Mouse (Mus musculus): ENCODE results near the gene Prkcb. TPM values are rescaled to one million over a fixed set of nuclear protein-coding genes. Genes with fewer than 3 reads are reported as not detected.

The Prkcb gene
- polyA plus RNA-seq, 1 experiment from 2014 or later, result 4.0 TPM

DNA sequence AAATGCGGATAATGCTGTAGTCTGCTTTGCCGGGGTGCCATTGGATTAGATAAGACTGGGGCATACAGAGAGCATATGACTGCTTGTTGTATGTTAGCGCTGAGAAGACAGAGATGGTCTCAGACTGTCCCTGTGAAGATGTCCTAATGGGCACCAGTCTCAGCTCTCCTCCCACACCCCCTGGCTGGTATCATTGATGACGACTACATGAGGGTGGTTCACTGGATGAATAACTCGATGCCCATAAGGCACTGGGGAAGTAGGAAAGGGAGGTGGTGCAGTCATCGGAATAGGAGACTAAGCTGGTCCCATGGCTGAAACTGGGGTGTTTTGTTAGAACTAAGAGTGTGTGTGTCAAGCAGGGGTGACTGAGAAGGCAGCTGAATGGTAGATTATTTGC, 14.0 kb downstream of the Prkcb start:
- Histone ChIP-seq H3K9ac (no peak overlapping the region), H3K27ac (replicated peaks) (no peak overlapping the region), H3K4me2 (no peak overlapping the region), H3K36me3 (replicated peaks) (no peaks in the 10 kb centered on the region), H3K9me3 (replicated peaks) (no peaks in the 10 kb centered on the region), H3K4me3 (replicated peaks) (no peak overlapping the region), H3K27me3 (no peaks in the 10 kb centered on the region), H3K4me1 (replicated peaks) (no peaks in the 10 kb centered on the region)
- ATAC-seq (ENCODE audit: insufficient read depth), result no peak
- 71% methylated on average over 6 of the region's 6 CpGs for WGBS (ENCODE audit: insufficient replicate concordance)

GRCm38 (mm10) chr7:122303988-122304387, 15.4 kb downstream of the Prkcb start:
- no peaks in the 10 kb centered on the region for H3K4me1 ChIP-seq (replicated peaks)
- no peak overlapping the region for H3K27ac ChIP-seq (replicated peaks)
- no peaks in the 10 kb centered on the region for H3K9me3 ChIP-seq (replicated peaks)
- no peak overlapping the region for H3K9ac ChIP-seq
- H3K4me3 ChIP-seq (replicated peaks), result no peak overlapping the region
- H3K36me3 ChIP-seq (replicated peaks), result no peaks in the 10 kb centered on the region
- no peak for ATAC-seq (ENCODE audit: insufficient read depth)
- H3K4me2 ChIP-seq, result no peak overlapping the region
- no peaks in the 10 kb centered on the region for H3K27me3 ChIP-seq
- 48% methylated on average over 3 of the region's 3 CpGs for WGBS (ENCODE audit: insufficient replicate concordance)

GRCm38 (mm10) chr7:122304521-122304920, 16.0 kb downstream of the Prkcb start:
- Histone ChIP-seq H3K36me3 (replicated peaks) (no peaks in the 10 kb centered on the region), H3K4me1 (replicated peaks) (no peaks in the 10 kb centered on the region), H3K9ac (no peak overlapping the region), H3K9me3 (replicated peaks) (no peaks in the 10 kb centered on the region), H3K27ac (replicated peaks) (no peak overlapping the region), H3K4me2 (no peak overlapping the region), H3K4me3 (replicated peaks) (no peak overlapping the region), H3K27me3 (no peaks in the 10 kb centered on the region)
- ATAC-seq (ENCODE audit: insufficient read depth), result no peak
- WGBS (ENCODE audit: insufficient replicate concordance), result 60% methylated on average over 2 of the region's 2 CpGs

- Histone ChIP-seq H3K4me2 (no peak overlapping the region), H3K4me1 (replicated peaks) (peaks cover 5% of the 10 kb centered on the region), H3K9me3 (replicated peaks) (no peaks in the 10 kb centered on the region), H3K27me3 (no peaks in the 10 kb centered on the region), H3K27ac (replicated peaks) (no peak overlapping the region), H3K36me3 (replicated peaks) (no peaks in the 10 kb centered on the region), H3K4me3 (replicated peaks) (no peak overlapping the region), H3K9ac (no peak overlapping the region)
- ATAC-seq (ENCODE audit: insufficient read depth), result no peak
- WGBS (ENCODE audit: insufficient replicate concordance), result 71% methylated on average over 9 of the region's 9 CpGs
Measured at GRCm38 (mm10) chr7:122307241-122307640, 18.7 kb downstream of the Prkcb start.

GRCm38 (mm10) chr7:122308661-122309060, 20.1 kb downstream of the Prkcb start:
- ATAC-seq (ENCODE audit: insufficient read depth), result no peak
- H3K27me3 ChIP-seq, result no peaks in the 10 kb centered on the region
- H3K9me3 ChIP-seq (replicated peaks), result no peaks in the 10 kb centered on the region
- no peak overlapping the region for H3K27ac ChIP-seq (replicated peaks)
- H3K4me1 ChIP-seq (replicated peaks), result peaks cover 5% of the 10 kb centered on the region
- no peak overlapping the region for H3K9ac ChIP-seq
- H3K4me2 ChIP-seq, result no peak overlapping the region
- H3K36me3 ChIP-seq (replicated peaks), result no peaks in the 10 kb centered on the region
- no peak overlapping the region for H3K4me3 ChIP-seq (replicated peaks)
- WGBS (ENCODE audit: insufficient replicate concordance), result 72% methylated on average over 5 of the region's 5 CpGs

DNA sequence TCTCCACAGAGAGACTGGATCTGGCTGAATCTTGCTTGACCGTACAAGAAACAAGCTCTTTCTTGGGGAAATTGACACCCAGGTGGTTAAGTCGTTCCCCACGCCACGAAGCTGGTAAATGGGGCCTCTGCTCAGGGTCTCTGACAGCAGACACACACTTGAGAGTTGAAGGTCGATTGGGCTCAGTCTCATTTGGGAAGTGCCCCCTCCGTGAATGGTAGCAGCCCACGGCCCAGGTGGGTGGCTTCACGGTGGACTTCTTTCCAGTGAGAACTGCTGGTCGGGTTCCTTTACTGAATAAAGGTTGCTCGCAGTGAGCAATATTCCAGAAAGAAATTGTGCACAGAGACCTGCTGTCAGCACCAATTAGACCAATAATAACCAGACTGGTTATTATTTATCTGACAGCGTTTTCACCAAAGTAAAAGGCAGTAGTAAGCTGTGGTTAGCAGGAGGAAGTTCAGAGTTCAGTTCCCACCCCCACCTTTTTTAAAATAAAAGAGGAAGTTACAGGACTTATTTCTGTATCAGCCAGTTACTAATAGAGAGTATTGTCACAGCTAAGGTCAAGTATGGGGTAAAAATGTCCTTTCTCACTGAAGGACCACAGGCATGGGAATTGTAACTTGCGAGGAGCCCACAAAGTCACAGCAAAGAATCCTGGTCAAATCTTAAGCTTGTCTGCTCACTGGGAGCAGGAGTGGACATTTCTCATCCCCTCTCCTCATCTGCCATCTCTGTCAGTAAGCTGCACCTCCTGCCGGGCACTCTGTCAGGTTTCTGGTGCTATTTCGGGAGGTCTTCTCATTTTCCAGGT, 21.6 kb downstream of the Prkcb start:
- no peak overlapping the region; the same call in 1 of the 2 replicates for H3K4me2 ChIP-seq
- no peak overlapping the region for H3K4me3 ChIP-seq (replicated peaks)
- no peaks in the 10 kb centered on the region for H3K36me3 ChIP-seq (replicated peaks)
- H3K27ac ChIP-seq (replicated peaks), result no peak overlapping the region
- H3K9me3 ChIP-seq (replicated peaks), result no peaks in the 10 kb centered on the region
- ATAC-seq (ENCODE audit: insufficient read depth), result no peak
- WGBS (ENCODE audit: insufficient replicate concordance), result 18% methylated on average over 14 of the region's 14 CpGs
- no peak overlapping the region for H3K9ac ChIP-seq
- no peaks in the 10 kb centered on the region for H3K27me3 ChIP-seq
- H3K4me1 ChIP-seq (replicated peaks), result peaks cover 5% of the 10 kb centered on the region

GRCm38 (mm10) chr7:122310726-122311018, 22.1 kb downstream of the Prkcb start:
- H3K27me3 ChIP-seq, result no peaks in the 10 kb centered on the region
- no peak for ATAC-seq (ENCODE audit: insufficient read depth)
- no peak overlapping the region for H3K4me3 ChIP-seq (replicated peaks)
- WGBS (ENCODE audit: insufficient replicate concordance), result 53% methylated on average over 7 of the region's 7 CpGs
- no peak overlapping the region for H3K4me2 ChIP-seq
- no peak overlapping the region for H3K9ac ChIP-seq
- no peaks in the 10 kb centered on the region for H3K9me3 ChIP-seq (replicated peaks)
- H3K36me3 ChIP-seq (replicated peaks), result no peaks in the 10 kb centered on the region
- no peak overlapping the region for H3K27ac ChIP-seq (replicated peaks)
- peaks cover 5% of the 10 kb centered on the region for H3K4me1 ChIP-seq (replicated peaks)

- 73% methylated on average over 12 of the region's 12 CpGs for WGBS (ENCODE audit: insufficient replicate concordance)
- H3K4me2 ChIP-seq, result no peak overlapping the region
- ATAC-seq (ENCODE audit: insufficient read depth), result no peak
- no peaks in the 10 kb centered on the region for H3K27me3 ChIP-seq
- H3K27ac ChIP-seq (replicated peaks), result no peak overlapping the region
- no peaks in the 10 kb centered on the region for H3K9me3 ChIP-seq (replicated peaks)
- H3K9ac ChIP-seq, result no peak overlapping the region
- peaks cover 5% of the 10 kb centered on the region for H3K4me1 ChIP-seq (replicated peaks)
- no peak overlapping the region for H3K4me3 ChIP-seq (replicated peaks)
- no peaks in the 10 kb centered on the region for H3K36me3 ChIP-seq (replicated peaks)
Measured at GRCm38 (mm10) chr7:122313690-122314477, 25.3 kb downstream of the Prkcb start.

DNA sequence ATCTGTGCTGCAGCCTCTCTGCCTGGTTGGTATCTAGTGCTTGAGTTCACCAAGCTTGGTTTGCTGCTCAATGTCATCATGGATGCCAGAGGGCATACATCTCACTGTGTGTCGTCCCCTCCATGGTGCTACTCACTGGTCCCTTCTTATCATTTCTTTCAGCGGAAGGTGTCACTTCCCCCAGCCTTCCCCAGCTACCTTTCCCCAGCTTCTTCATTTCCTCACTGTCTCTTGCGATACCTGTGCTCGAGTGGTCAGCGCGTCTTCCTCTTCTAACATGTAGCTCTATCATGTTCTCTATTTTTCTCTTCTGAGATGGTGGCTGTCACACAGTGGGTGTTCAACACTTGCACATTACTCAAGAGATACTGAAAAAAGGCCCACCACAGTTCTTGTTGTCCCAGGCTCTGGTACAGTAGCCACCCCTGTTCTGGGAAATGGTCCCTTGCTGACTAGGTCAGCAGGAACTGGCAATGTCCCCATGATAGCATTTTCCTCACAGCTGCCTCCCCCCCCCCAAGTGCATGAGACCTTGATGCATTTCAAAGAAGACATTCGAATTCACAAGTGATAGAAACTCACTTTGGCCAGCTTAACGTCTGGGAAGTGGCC, 27.3 kb downstream of the Prkcb start:
- Histone ChIP-seq H3K4me1 (replicated peaks) (peaks cover 5% of the 10 kb centered on the region; the same call in 1 of the 2 replicates), H3K36me3 (replicated peaks) (no peaks in the 10 kb centered on the region), H3K9me3 (replicated peaks) (no peaks in the 10 kb centered on the region), H3K4me3 (replicated peaks) (no peak overlapping the region), H3K9ac (no peak overlapping the region), H3K27me3 (no peaks in the 10 kb centered on the region), H3K4me2 (no peak overlapping the region), H3K27ac (replicated peaks) (no peak overlapping the region)
- no peak for ATAC-seq (ENCODE audit: insufficient read depth)
- WGBS (ENCODE audit: insufficient replicate concordance), result 47% methylated on average over 8 of the region's 8 CpGs

DNA sequence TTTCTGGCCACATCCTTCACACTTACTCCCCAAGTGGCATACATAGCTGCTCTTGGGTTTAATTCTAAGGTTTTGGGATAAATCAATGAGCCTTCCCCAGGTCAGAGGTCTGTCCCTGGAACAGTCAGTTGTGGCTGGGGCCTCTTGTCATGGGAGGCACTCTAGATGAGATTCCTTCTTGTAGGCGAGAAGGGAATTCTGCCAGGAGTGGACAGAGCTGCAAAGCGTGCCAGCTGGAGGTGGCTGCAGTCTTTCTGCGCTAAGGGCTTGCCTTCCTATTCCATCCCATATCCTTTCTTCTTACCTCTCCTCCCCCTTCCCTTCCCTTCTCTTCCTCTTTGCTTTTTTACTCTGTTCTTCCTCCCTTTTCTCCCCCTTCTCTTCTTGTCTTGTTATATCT, 28.1 kb downstream of the Prkcb start:
- H3K4me2 ChIP-seq, result no peak overlapping the region
- no peak overlapping the region for H3K27ac ChIP-seq (replicated peaks)
- H3K4me1 ChIP-seq (replicated peaks), result no peaks in the 10 kb centered on the region
- ATAC-seq (ENCODE audit: insufficient read depth), result no peak
- WGBS (ENCODE audit: insufficient replicate concordance), result 49% methylated on average over 3 of the region's 3 CpGs
- no peaks in the 10 kb centered on the region for H3K9me3 ChIP-seq (replicated peaks)
- H3K27me3 ChIP-seq, result no peaks in the 10 kb centered on the region
- no peaks in the 10 kb centered on the region for H3K36me3 ChIP-seq (replicated peaks)
- no peak overlapping the region for H3K9ac ChIP-seq
- H3K4me3 ChIP-seq (replicated peaks), result no peak overlapping the region

DNA sequence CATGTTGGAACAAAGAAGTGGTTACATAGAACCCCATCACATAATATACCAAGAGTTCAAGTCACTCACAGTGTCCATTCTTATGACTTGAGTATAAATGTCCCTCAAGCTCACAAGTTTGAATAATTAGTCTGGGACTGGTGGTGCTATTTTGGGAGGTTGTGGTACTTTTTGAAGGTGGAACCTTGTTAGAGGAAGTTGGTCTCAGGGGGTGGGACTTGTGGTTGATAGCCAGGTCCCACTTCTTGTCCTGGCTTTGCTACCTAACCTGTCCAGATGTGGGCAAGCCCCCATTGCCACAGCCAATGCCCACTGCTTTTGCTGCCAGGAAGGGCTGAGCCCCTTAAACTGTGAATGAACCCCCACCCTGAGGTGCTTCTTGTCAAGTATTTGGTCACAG, 28.9 kb downstream of the Prkcb start:
- H3K4me1 ChIP-seq (replicated peaks), result no peaks in the 10 kb centered on the region
- no peaks in the 10 kb centered on the region for H3K27me3 ChIP-seq
- H3K4me2 ChIP-seq, result no peak overlapping the region
- no peaks in the 10 kb centered on the region for H3K9me3 ChIP-seq (replicated peaks)
- H3K36me3 ChIP-seq (replicated peaks), result no peaks in the 10 kb centered on the region
- H3K4me3 ChIP-seq (replicated peaks), result no peak overlapping the region
- no peak overlapping the region for H3K27ac ChIP-seq (replicated peaks)
- no peak for ATAC-seq (ENCODE audit: insufficient read depth)
- no peak overlapping the region for H3K9ac ChIP-seq

Measured in liver, embryonic 15.5 days (tissue).